Mouse (Mus musculus): ENCODE results near the gene Tra2a.

Tra2a gene

DNA sequence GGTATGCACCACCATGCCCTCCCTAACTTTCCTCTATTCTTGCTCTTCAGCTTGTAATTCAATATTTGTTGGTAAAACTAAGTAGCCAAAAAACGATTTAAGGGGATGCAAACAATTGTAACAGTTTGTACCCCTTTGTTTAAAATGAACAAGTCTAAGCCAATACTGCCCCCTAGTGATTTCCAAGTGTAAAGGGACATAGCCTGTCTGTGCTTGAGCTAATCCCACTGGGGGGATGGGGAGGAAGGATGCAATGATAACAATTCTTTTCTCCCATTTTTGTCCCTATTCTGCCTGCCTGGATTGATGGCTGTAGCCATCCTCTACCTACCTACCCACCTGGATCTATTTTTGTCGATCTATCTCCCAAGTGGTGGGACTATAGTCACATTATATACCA, 16.6 kb downstream of the Tra2a start:
- in situ Hi-C loops (cut with MboI; ENCODE audit: unreplicated experiment in 2 of 2) = loop anchor here (5.0 kb wide), 2 partner anchors 185 to 190 kb away; no protein-coding TSS in a partner anchor

DNA sequence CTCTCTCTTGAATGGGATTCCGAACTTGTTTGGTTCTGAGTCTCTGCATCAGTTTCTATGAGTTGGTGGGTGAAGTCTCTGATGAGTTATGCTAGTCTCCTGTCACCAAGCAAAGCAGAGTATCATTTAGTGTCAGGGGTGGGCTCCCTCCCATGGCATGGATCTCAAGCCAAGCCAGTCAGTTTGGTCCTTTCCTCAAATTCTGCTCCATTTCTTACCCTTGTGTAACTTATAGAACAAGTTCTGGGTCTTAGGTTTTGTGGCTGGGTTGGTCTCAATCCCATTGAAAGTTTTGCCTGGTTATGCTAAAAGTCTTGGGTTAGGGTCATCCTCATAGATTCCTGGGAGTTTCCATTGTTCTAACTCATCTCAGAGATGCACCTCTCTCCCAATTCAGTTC, 21.5 kb downstream of the Tra2a start:
- in situ Hi-C loops (cut with MboI; ENCODE audit: unreplicated experiment in 2 of 2) = no loop called here

DNA sequence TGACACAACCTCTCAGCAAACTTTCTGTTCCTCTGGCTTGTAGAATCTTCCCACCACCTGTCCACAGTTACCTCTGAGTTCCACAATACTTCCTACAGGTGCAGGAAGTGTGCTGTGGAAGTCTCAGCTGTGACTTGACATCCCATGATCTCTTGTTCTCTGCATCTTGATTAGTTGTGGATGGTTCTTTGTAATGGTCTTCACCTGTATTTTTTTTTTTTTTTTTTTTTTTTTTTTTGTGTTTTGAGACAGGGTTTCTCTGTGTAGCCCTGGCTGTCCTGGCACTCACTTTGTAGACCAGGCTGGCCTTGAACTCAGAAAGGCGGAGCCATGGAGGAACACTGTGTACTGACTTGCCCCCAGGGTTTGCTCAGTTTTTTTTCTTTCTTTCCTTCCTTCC, 22.3 kb downstream of the Tra2a start:
- in situ Hi-C loops (cut with MboI; ENCODE audit: unreplicated experiment in 2 of 2) = no loop called here

DNA sequence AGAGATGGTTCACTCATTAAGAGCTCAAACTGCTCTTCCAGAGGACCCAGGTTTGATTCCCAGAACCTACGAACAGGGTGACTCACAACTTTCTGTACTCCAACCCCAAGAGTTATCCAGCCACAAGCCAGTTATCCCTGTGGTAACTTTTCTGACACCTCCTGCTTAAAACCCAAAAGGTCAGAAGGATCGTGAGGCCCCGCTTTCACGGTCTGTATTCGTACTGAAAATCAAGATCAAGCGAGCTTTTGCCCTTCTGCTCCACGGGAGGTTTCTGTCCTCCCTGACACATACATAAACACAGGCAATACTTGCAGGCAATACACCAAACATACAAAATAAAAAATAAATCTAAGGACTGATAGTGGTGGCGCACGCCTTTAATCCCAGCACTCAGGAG, 27.5 kb downstream of the Tra2a start:
- in situ Hi-C loops (cut with MboI; ENCODE audit: unreplicated experiment in 2 of 2) = no loop called here

DNA sequence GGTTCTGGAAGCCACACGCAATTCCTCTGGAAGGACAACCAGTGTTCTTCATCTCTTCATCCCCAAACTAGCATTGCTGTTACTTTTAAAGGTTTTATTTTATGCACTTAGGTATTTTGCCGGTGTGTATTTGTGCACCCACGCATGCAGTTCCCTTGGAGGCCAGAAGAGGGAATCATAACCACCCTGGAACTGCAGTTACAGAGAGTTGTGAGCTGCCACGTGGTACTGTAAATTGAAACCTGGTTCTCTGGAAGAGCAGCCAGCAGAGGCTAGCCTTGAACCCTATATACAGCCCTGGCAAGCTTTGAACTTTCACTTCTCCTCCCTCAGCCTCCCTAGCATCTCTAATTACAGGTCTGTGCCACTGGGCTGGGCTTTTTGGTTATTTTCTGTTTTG, 30.5 kb downstream of the Tra2a start:
- in situ Hi-C loops (cut with MboI; ENCODE audit: unreplicated experiment in 2 of 2) = no loop called here

DNA sequence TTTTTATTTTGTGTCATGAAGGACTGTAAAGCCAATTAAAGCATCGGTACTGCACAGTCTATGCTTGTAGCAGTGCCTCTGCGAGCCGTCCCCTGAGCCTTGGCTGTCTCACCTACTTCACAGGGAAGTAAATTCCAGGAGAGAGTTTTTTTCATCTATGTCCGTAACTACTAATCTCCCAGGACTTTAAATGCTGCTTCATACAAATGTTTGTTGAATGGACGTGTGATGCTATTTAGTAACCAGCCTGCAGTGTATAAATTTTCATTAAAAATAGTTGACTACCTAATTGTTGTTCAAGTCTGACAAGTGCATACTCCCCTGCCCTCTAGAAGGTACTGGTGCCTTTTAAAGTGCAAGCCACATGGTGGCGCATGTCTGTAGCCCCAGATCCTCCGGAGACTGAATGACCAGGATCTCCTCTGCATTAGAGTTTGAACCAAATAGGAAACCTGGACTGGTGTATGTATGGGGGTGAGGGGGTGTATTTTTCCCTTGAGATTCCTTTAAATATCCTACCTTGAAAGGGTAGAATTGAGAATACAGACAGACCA, 35.6 kb downstream of the Tra2a start:
- in situ Hi-C loops (cut with MboI; ENCODE audit: unreplicated experiment in 2 of 2) = loop anchor here in 1 of 2 experiments (5.0 kb wide), 1 partner anchor 39 kb away; no protein-coding TSS in a partner anchor

DNA sequence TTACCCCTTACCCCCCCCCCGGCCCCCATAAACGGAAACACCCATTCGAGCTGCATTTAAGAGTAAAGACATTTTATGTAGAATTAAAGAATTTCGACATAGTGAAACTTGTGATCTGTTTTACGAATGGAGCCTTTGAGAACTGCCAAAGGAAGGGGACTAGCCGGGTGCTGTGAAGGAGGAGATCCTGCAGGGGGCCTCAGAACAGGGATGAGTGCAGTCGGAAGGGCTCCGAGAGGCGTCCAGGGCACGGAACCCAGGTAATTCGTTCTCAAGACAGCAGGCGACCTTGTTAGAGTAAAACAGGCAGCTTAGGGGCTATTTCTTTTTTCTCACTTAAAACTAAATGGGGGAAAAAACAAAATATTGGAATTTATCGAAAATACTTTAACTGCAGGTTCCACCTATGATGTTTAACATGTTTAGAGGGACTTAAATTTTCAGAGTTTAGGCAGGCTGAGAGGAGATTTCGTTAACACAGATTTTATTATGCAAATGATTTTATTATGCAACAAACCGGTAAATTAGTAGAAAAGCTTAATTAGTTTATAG, 36.6 kb downstream of the Tra2a start:
- in situ Hi-C loops (cut with MboI; ENCODE audit: unreplicated experiment in 2 of 2) = loop anchor here in 1 of 2 experiments (5.0 kb wide), 1 partner anchor 40 kb away; no protein-coding TSS in a partner anchor

DNA sequence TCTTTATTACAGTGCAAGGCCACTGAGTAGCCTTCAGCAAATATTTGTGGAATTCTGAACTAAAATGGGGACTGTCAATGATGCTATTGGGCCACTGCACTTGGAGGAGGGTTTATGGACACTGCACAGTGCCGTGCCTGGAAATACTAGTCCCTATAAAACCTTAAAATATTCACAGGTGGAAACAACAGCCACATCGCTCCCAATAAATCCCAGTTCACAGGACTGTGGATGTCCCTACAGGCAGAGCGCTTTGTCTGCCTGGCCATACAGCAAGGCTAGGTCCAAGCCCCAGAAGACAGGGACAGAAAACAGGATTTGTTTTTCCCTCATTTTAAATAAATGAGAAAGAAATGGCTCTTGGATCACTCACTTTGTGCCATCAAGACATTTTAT, 38.1 kb downstream of the Tra2a start:
- in situ Hi-C loops (cut with MboI; ENCODE audit: unreplicated experiment in 2 of 2) = loop anchor here in 1 of 2 experiments (5.0 kb wide), 1 partner anchor 42 kb away; no protein-coding TSS in a partner anchor

DNA sequence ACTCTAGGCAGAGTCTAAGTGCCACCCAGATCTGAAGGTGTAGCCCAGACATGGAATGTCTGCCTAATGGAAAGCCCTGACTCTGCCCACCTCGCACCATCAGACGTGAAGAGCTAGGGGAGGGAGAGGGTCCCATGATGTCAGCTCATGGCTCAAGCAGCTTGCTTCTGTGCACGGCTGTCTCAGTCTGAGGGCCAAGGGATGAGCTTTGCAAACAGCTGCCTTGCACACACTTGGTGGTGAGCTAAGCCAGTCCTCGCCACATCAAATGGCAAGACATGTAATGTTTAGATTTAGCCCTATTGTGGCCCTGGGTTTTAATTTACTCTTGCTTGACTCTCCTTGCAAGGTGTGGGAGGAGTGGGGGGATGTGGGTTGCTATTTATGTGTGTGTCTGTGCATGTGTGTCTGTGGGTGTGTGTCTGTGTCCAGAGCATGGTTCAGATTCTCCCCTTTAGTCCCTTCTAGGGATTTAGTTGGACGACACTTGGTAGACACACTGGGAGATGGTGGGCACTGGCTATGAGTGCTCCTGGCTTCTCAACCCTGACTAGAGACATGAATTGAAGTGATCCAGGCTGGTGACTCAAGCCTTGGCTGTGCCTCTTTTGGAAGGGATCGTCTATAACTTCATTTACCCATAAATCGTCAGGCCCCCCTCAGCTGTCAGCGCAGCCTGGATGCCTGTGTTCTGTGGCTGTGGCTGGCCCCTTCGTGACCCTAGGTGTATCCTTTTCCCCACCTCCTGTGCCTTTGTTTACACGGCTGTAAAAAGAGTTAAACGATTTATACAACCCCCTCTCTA, 38.7 kb downstream of the Tra2a start:
- in situ Hi-C loops (cut with MboI; ENCODE audit: unreplicated experiment in 2 of 2) = loop anchor here in 1 of 2 experiments (5.0 kb wide), 1 partner anchor 42 kb away; no protein-coding TSS in a partner anchor

DNA sequence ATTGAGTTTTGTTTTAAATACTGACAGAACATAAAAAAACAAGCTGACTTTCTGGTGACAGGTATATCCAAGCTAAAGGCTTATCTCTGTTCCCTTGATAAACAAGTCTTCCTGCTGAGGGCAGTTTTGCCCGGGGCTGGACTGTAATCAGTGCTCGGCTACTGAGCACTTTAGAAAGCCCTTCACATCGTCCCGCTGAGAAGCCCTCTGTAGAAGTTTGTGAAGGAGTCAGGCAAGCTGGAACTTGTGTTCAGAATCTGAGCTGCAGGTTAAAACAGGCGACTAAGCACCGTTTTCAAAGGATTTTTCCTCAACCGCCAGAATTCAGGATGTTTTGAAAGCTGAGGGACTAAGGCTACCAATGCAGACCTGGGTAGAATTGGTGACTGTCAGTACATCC, 41.9 kb downstream of the Tra2a start:
- in situ Hi-C loops (cut with MboI; ENCODE audit: unreplicated experiment in 2 of 2) = no loop called here

DNA sequence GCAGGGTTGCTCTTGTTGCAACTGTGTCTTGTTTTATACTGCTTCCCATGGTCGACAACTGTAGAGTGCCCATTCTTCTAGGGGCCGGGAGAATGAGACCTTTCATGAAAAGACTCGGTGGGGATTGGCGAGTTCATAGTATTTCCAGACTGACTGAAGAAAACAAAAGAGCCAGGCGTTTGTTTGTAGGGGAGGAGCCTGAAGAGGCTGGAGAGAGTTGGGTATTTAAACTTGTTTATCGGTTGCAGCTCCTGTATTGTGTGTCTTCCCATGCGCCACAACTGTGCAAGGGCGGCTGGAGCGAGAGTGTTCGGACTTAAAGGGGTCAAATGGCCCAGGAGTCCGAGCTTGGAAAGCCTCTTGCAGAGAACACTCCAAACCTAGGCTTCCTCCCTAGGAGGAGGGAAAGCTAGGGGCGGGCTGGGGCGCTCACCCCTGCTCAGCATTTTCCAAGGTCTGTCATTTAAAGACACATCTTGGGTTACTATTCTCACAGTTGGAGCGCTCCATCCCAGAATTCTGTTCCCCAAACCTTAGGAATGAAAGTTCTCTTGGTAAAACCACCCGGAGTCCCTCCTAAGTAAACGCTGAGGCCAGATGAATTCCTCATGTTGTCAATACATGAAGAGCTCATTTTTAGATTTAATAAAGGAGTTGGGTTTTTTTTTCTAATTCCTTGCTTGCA, 43.8 kb downstream of the Tra2a start:
- in situ Hi-C loops (cut with MboI; ENCODE audit: unreplicated experiment in 2 of 2) = no loop called here

DNA sequence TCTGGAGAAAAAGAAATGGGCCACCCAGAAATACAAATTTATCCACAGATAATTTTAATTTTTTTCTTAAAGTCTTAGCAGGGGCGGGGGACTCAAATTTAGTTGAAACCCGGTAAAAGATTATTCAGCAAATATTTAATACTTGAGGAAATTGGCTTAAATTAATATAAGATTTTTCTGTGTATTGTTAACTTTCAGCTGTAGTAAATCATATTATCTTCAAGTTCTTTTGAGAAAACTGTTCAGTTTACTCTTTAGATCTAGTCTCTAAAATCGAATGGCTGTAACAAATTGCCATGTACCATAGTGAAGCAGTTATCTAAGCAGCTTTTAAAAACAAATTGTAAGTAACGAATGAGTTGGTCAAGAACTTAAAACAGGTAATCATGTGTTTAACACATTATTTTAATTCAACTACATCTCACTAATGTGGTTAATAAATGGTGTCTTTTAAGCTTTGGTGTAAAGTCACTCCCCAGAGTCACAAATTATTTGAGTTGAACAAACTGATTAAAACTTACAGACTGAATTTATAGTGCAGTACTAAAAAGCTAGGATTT, 44.8 kb downstream of the Tra2a start:
- in situ Hi-C loops (cut with MboI; ENCODE audit: unreplicated experiment in 2 of 2) = no loop called here

DNA sequence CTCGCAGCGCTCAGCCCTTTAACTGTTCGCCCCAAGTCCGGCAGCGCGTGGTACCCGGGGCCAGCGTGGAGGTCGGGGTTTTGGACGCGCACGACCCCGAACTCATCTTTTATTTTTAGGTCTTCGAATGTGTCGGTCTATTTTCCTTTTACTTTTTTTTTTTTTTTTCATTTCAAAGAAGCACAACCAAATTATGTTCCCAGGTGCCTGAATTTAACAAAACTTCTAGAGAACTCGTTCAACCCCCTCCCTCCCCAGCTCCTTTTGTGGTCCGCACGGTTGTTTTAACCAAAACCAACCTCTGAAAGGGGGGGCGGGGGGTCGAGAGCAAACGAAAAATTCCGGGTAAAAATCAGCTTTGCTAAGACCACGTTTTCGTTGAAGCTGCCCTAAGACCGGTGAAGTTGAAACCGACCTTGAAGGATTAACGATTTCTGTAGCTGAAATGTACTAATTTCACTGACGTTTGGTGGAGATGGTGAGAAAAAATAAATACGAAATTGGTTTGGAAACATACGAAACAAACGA, 45.5 kb downstream of the Tra2a start:
- in situ Hi-C loops (cut with MboI; ENCODE audit: unreplicated experiment in 2 of 2) = no loop called here

DNA sequence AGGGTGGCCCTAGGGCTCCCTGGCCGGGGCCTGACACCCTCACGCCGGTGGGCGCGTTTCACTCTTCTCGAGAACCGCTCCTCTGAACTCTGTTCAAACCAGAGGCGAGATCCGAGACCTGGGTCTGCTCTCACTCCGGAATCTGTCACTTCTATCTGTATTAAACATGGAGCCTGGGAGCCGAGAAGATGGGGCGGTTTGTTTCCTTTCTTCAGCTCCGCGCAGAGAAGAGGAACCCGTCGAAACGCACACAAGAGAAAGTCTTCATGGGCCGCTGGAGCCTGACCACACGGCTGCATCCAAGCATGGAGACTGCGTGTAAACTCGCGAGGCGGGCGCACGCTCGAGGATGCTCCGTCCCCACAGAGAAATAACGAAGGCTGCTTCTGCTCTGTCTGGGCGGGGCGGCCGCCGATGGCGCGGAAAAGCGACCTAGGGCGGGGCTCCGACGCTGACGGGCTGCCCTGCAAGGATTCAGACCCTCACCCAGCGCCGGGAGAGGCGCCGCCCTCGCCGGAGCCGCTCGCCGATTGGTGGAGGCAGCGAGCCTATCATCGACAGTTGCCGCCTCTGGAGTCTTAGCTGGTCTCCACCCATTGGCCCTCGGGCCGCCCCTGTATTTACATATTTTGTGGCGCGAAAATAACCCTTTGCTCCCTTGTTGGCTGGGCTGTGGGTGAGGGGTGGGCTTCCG, 46.1 kb downstream of the Tra2a start:
- in situ Hi-C loops (cut with MboI; ENCODE audit: unreplicated experiment in 2 of 2) = no loop called here

DNA sequence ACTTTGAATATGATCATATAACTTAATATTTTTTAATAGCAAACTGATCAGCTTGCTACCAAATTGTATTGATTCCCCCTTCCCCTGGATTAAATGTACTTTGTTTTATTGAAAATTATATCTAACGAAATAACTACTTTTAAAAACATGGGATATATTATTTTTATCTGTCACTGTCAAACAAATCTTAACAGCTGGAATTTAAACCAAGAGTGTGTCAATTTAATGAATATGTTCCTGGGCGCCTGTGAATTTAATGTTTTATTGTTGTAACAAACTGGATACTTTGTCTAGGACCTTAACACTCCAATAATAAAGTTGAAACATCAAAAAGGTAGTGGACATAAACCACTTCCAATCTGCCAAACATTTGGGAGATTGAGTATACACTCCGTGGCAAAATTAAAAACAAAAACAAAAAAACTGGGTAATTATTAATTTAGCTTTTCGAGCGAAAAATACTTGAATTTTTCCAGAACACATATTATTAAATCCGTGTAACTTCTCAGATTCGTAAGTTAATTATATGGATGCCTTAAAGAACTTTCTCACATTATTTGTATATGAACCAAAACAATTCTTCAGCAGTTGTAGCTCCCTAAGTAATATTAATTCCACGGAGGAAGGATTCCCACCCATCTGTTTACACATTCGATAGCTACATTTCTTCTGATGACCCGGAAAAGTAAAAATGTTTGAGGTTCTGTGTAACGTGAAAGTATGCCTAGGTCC, 46.9 kb downstream of the Tra2a start:
- in situ Hi-C loops (cut with MboI; ENCODE audit: unreplicated experiment in 2 of 2) = no loop called here

DNA sequence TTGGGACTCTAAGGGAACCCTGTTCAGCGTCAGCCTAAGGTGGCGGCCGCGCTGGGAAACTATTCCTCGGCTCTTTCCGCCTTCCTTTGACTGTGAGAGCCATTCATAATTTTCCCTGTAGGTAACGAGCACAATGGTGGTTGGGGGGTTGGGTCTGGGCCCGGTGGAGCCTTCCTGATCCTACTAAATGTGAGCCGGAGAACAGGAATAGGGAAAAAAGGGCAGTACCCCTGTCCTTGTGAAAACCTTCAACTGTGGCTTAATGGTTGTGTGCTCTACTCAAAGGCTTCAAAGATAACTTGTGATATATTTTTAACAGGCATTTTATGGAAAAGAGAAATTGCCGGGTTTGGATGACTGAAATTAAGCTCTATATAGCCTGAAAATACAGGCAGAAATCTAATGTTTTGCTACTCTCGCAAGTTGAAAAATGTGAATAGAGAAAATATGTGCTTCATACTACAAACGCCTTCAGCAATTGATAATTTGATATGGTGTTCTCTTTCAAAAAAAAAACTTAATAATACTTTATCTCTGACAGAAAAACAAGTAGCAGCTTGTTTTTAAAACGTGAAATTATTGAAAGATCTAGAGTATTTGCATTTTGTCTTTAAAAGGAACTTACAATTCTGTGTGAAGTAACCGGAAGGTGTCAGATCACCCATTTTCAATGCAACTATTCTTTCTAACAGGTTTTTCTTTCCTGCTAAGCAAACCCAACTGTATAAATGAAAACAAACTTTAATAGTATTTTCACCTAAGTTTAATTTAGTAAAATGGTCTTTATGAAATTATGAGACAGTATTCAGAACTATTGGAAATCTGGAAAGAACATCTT, 47.9 kb downstream of the Tra2a start:
- in situ Hi-C loops (cut with MboI; ENCODE audit: unreplicated experiment in 2 of 2) = no loop called here

DNA sequence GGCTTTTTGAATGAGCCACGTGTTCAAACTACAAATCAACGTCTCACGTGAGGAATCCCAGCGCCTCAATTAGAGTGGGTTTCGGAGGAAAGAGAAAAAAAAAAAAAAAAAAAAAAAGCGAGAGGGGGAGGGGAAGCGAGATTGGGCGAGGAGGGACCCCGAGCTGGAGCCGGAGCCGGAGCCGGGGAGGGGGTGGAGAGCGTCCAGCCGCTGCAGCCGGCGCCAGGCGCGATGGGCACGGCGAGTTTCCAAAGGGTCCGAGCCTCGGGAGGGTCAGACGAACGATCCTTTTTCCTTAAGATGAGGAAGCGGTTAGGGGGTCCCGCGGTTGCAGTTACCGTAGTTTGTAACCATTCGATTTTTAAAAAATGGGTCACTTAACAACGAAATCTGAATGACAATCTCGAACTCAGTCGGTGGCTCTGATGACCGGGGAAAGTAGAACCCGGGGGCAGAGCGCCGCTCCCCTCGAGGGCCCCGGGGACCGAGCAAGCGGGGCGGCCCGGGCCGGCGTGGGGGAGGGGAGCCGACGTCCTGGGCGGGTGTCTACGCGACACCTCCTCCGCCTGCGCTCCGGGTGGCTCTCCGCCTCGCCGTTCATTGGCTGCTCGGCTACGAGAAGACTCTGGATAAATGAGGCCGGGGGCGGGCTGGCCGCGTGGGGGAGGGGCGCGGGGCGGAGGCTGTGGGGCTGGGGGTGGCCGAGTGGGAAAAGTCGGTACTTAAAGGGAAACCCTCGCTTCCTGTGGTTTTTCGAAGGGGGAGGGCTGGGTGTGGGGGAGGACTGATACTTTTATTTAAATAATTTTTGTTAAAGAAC, 48.7 kb downstream of the Tra2a start, which contains the start of gene Igf2bp3:
Gene Igf2bp3 (minus strand): TSS at position 30 of the 820 bp plus-strand sequence.
- in situ Hi-C loops (cut with MboI; ENCODE audit: unreplicated experiment in 2 of 2) = no loop called here
